Mouse (Mus musculus) thymus, adult 2 months (tissue): ENCODE data around the gene Cct8.

Source experiments
- CTCF ChIP-seq: fragments of 200-500 bp; IDR thresholded peaks from 2 replicates; pipeline ENCODE4 v1.5.1; 2012; ENCODE audit warnings: mild to moderate bottlenecking, control low read depth, low read length, moderate library complexity, borderline replicate concordance; ENCODE audit not compliant: control insufficient read depth, poor library complexity, insufficient read depth; ENCODE audit errors: extremely low read depth
- POLR2A ChIP-seq: fragments of 200-500 bp; IDR thresholded peaks from 2 replicates; pipeline ENCODE4 v1.6.1; 2012; ENCODE audit warnings: mild to moderate bottlenecking, low read length, control low read depth, moderate library complexity; ENCODE audit not compliant: control insufficient read depth, poor library complexity, insufficient read depth; ENCODE audit errors: extremely low read depth

- TF ChIP-seq POLR2A (no peak), CTCF (no peak)
Measured at GRCm38 (mm10) chr16:87524228-87524627, 28.6 kb upstream of the Cct8 start.
